Mouse (Mus musculus) liver, adult 2 months (tissue): Measurements from ENCODE around the gene Hoxb3.

Experiments
- CTCF ChIP-seq: fragments of 200-500 bp; IDR thresholded peaks from 2 replicates; pipeline ENCODE4 v1.5.1; 2011; ENCODE audit warnings: low read depth, low read length, control low read depth
- POLR2A ChIP-seq: fragments of 200-500 bp; IDR thresholded peaks from 2 replicates; pipeline ENCODE4 v1.6.1; 2011; ENCODE audit warnings: low read length, control low read depth; ENCODE audit not compliant: insufficient read depth; ENCODE audit errors: extremely low read depth

- no peak for TF ChIP-seq CTCF
- no peak for TF ChIP-seq POLR2A
These were observed 388 bp upstream of the Hoxb3 start for GRCm38 (mm10) chr11:96322738-96323137.
